Mouse (Mus musculus): ENCODE measurements around the gene Brd3os. TPM values are rescaled to one million over a fixed set of nuclear protein-coding genes. Genes with fewer than 3 reads are reported as not detected.
A peak's percentile ranks its signal among the peaks of the same experiment; 100 is the strongest.

The Brd3os gene
- polyA plus RNA-seq, 1 experiment from 2014 or later, result 16.7 TPM

GRCm38 (mm10) chr2:27425751-27426405 is 16.2 kb upstream of the Brd3os start:
- peak overlapping the region; percentile 95 for H3K4me3 ChIP-seq
- H3K9me3 ChIP-seq, result no peaks in the 10 kb centered on the region
- H3K9ac ChIP-seq (replicated peaks), result peak overlapping the region; percentile 93
- ATAC-seq (ENCODE audit: low FRiP score, low read depth), result 0 out of 2 replicates have a peak, but pooled peaks have one; percentile 1
- peak overlapping the region; percentile 91 for H3K27ac ChIP-seq (replicated peaks)
- WGBS, result 0% methylated on average over 50 of the region's 60 CpGs
- H3K4me1 ChIP-seq, result peaks cover 54% of the 10 kb centered on the region
- H3K4me2 ChIP-seq (replicated peaks), result peak overlapping the region; percentile 99
- H3K27me3 ChIP-seq, result no peaks in the 10 kb centered on the region
- H3K36me3 ChIP-seq, result no peaks in the 10 kb centered on the region

GRCm38 (mm10) chr2:27426406-27426854 is 15.7 kb upstream of the Brd3os start:
- Histone ChIP-seq H3K4me3 (peak overlapping the region; percentile 95), H3K9ac (replicated peaks) (peak overlapping the region; percentile 93), H3K9me3 (no peaks in the 10 kb centered on the region), H3K27me3 (no peaks in the 10 kb centered on the region), H3K36me3 (no peaks in the 10 kb centered on the region), H3K4me2 (replicated peaks) (peak overlapping the region; percentile 99), H3K4me1 (peaks cover 52% of the 10 kb centered on the region), H3K27ac (replicated peaks) (peak overlapping the region; percentile 91)
- ATAC-seq (ENCODE audit: low FRiP score, low read depth), result peak; percentile 28
- WGBS, result under 1% methylated on average over 51 of the region's 64 CpGs

GRCm38 (mm10) chr2:27426855-27427457 is 15.2 kb upstream of the Brd3os start, which contains the start of gene Vav2:
Vav2 (minus strand) TSS chr2:27427033.
- Histone ChIP-seq H3K27me3 (no peaks in the 10 kb centered on the region), H3K4me3 (peak within 1 kb of the TSS; percentile 95), H3K36me3 (no peaks in the 10 kb centered on the region), H3K9ac (replicated peaks) (peak within 1 kb of the TSS; percentile 93), H3K27ac (replicated peaks) (peak within 1 kb of the TSS; percentile 91), H3K4me1 (peaks cover 46% of the 10 kb centered on the region), H3K4me2 (replicated peaks) (peak within 1 kb of the TSS; percentile 99), H3K9me3 (no peaks in the 10 kb centered on the region)
- under 1% methylated on average over 58 of the region's 58 CpGs for WGBS
- peak; percentile 88 for ATAC-seq (ENCODE audit: low FRiP score, low read depth)

- peak; percentile 12; the same call in 1 of the 2 replicates for ATAC-seq (ENCODE audit: low FRiP score, low read depth)
- H3K9me3 ChIP-seq, result no peaks in the 10 kb centered on the region
- peaks cover 40% of the 10 kb centered on the region for H3K4me1 ChIP-seq
- peak overlapping the region; percentile 56 for H3K27ac ChIP-seq (replicated peaks)
- 0% methylated on average over 4 of the region's 4 CpGs for WGBS
- 0 out of 2 replicates have a peak overlapping the region, but pooled peaks have one; percentile 28 for H3K9ac ChIP-seq (replicated peaks)
- H3K36me3 ChIP-seq, result no peaks in the 10 kb centered on the region
- no peak overlapping the region for H3K4me3 ChIP-seq
- peak overlapping the region; percentile 99; the same call in 1 of the 2 replicates for H3K4me2 ChIP-seq (replicated peaks)
- no peaks in the 10 kb centered on the region for H3K27me3 ChIP-seq
Observed at GRCm38 (mm10) chr2:27428071-27428470, 14.1 kb upstream of the Brd3os start.

- Histone ChIP-seq H3K9ac (replicated peaks) (no peak overlapping the region), H3K9me3 (no peaks in the 10 kb centered on the region), H3K27me3 (no peaks in the 10 kb centered on the region), H3K4me3 (no peak overlapping the region), H3K4me1 (peaks cover 19% of the 10 kb centered on the region), H3K36me3 (no peaks in the 10 kb centered on the region), H3K4me2 (replicated peaks) (no peak overlapping the region), H3K27ac (replicated peaks) (no peak overlapping the region)
- WGBS, result 89% methylated on average over 7 of the region's 7 CpGs
- no peak for ATAC-seq (ENCODE audit: low FRiP score, low read depth)
Observed at GRCm38 (mm10) chr2:27430621-27431020, 11.5 kb upstream of the Brd3os start.

GRCm38 (mm10) chr2:27432599-27432998 is 9.5 kb upstream of the Brd3os start:
- Histone ChIP-seq H3K4me3 (no peak overlapping the region), H3K9ac (replicated peaks) (no peak overlapping the region), H3K4me2 (replicated peaks) (no peak overlapping the region), H3K9me3 (no peaks in the 10 kb centered on the region), H3K27me3 (no peaks in the 10 kb centered on the region), H3K4me1 (peaks cover 11% of the 10 kb centered on the region), H3K36me3 (no peaks in the 10 kb centered on the region), H3K27ac (replicated peaks) (no peak overlapping the region)
- ATAC-seq (ENCODE audit: low FRiP score, low read depth), result no peak
- WGBS, result 93% methylated on average over 2 of the region's 2 CpGs

- peaks cover 10% of the 10 kb centered on the region for H3K4me1 ChIP-seq
- H3K9ac ChIP-seq (replicated peaks), result no peak overlapping the region
- no peaks in the 10 kb centered on the region for H3K27me3 ChIP-seq
- H3K36me3 ChIP-seq, result no peaks in the 10 kb centered on the region
- no peak overlapping the region for H3K27ac ChIP-seq (replicated peaks)
- H3K4me2 ChIP-seq (replicated peaks), result no peak overlapping the region
- no peaks in the 10 kb centered on the region for H3K9me3 ChIP-seq
- no peak overlapping the region for H3K4me3 ChIP-seq
- 69% methylated on average over 1 of the region's 1 CpGs for WGBS
- ATAC-seq (ENCODE audit: low FRiP score, low read depth), result no peak
Observed at GRCm38 (mm10) chr2:27437876-27438275, 4.2 kb upstream of the Brd3os start.

GRCm38 (mm10) chr2:27438281-27438680 is 3.8 kb upstream of the Brd3os start:
- Histone ChIP-seq H3K4me1 (peaks cover 14% of the 10 kb centered on the region), H3K27ac (replicated peaks) (no peak overlapping the region), H3K4me3 (no peak overlapping the region), H3K27me3 (no peaks in the 10 kb centered on the region), H3K36me3 (no peaks in the 10 kb centered on the region), H3K4me2 (replicated peaks) (no peak overlapping the region), H3K9me3 (no peaks in the 10 kb centered on the region), H3K9ac (replicated peaks) (no peak overlapping the region)
- WGBS, result 25% methylated on average over 11 of the region's 11 CpGs
- no peak for ATAC-seq (ENCODE audit: low FRiP score, low read depth)

- H3K4me3 ChIP-seq, result peak overlapping the region; percentile 58
- WGBS, result 35% methylated on average over 20 of the region's 20 CpGs
- H3K27me3 ChIP-seq, result no peaks in the 10 kb centered on the region
- peaks cover 30% of the 10 kb centered on the region for H3K36me3 ChIP-seq
- peak overlapping the region; percentile 57 for H3K27ac ChIP-seq (replicated peaks)
- ATAC-seq (ENCODE audit: low FRiP score, low read depth), result peak; percentile 45
- peak overlapping the region; percentile 72 for H3K9ac ChIP-seq (replicated peaks)
- H3K4me2 ChIP-seq (replicated peaks), result peak overlapping the region; percentile 72
- H3K9me3 ChIP-seq, result no peaks in the 10 kb centered on the region
- H3K4me1 ChIP-seq, result peaks cover 13% of the 10 kb centered on the region
Observed at GRCm38 (mm10) chr2:27442708-27443449, 755 bp downstream of the Brd3os start.

DNA sequence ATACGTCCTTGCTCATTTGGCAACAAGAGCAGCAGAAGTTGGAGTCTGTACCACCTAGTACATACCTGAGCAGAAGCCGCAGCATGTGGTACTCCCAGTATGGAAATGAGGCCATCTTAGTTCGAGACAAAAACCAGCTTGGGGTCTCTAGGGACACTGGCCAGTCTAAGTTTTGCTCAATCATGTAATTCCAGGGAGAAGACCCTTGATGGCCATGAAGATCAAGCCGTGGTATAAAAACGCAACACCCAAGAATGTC is 1.3 kb downstream of the Brd3os start:
- no peak overlapping the region for H3K9ac ChIP-seq (replicated peaks)
- no peaks in the 10 kb centered on the region for H3K9me3 ChIP-seq
- ATAC-seq (ENCODE audit: low FRiP score, low read depth), result no peak
- H3K4me3 ChIP-seq, result peak overlapping the region; percentile 58; the same call in 1 of the 2 replicates
- WGBS, result 78% methylated on average over 5 of the region's 5 CpGs
- peaks cover 35% of the 10 kb centered on the region for H3K36me3 ChIP-seq
- H3K27me3 ChIP-seq, result no peaks in the 10 kb centered on the region
- H3K27ac ChIP-seq (replicated peaks), result no peak overlapping the region
- H3K4me2 ChIP-seq (replicated peaks), result peak overlapping the region; percentile 72
- peaks cover 13% of the 10 kb centered on the region for H3K4me1 ChIP-seq

DNA sequence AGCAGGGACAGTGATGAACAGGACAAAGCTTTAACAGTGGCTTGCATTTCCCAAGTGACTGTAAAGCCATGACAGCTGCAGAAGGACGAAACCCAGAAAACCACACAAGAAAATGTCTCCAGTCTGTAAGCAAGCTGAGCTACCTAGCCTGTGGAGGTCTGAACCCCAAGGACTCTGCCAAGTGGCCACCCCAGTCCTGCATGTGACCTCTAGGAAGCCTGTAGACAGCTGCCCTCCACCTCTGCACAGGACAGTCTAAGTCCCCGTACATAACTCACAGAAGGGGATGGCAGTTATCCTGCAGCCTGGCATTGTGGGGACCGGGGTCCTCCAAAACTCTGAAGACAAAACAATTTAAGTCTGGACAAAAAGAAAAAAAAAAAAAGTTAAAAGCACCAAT is 3.8 kb downstream of the Brd3os start:
- Histone ChIP-seq H3K4me3 (no peak overlapping the region), H3K27ac (replicated peaks) (no peak overlapping the region), H3K9me3 (no peaks in the 10 kb centered on the region), H3K36me3 (peaks cover 61% of the 10 kb centered on the region), H3K27me3 (no peaks in the 10 kb centered on the region), H3K4me1 (peaks cover 13% of the 10 kb centered on the region), H3K9ac (replicated peaks) (no peak overlapping the region), H3K4me2 (replicated peaks) (no peak overlapping the region)
- ATAC-seq (ENCODE audit: low FRiP score, low read depth), result no peak
- WGBS, result 85% methylated on average over 3 of the region's 3 CpGs

GRCm38 (mm10) chr2:27446812-27447211 is 4.7 kb downstream of the Brd3os start:
- Histone ChIP-seq H3K9ac (replicated peaks) (no peak overlapping the region), H3K36me3 (peaks cover 70% of the 10 kb centered on the region), H3K27ac (replicated peaks) (no peak overlapping the region), H3K9me3 (no peaks in the 10 kb centered on the region), H3K4me2 (replicated peaks) (no peak overlapping the region), H3K27me3 (no peaks in the 10 kb centered on the region), H3K4me1 (peaks cover 13% of the 10 kb centered on the region), H3K4me3 (no peak overlapping the region)
- WGBS, result 93% methylated on average over 8 of the region's 8 CpGs
- ATAC-seq (ENCODE audit: low FRiP score, low read depth), result no peak

Data from midbrain, embryonic 12.5 days (tissue).